Mouse (Mus musculus) kidney, adult 10 weeks (tissue): Measurements from ENCODE around the gene Olfr1323. TPM values are rescaled to one million over a fixed set of nuclear protein-coding genes. Genes with fewer than 3 reads are reported as not detected.

ENCODE experiments used
- polyA plus RNA-seq: library from polyadenylated mRNA; stranded (reverse); fragments of 350-450 nt; fragmentation: Illumina TruSeq; extraction: RNeasy Lipid Tissue Mini Kit (QIAGEN cat#74804); gene quantifications from one replicate; pipeline ENCODE4 v1.2.3, GENCODE M21; 2014; ENCODE audit warnings: low read depth, low replicate concordance

The Olfr1323 gene
- polyA plus RNA-seq: not detected

GRCm38 (mm10) chrX:50019259-50019658 lies at the start of gene Olfr1323:
TSS of gene Olfr1323 (minus strand) at chrX:50019359.

Other genes starting within 250 kb of the Olfr1323 start
- gene Igsf1, start 221.6 kb downstream of the Olfr1323 start, polyA plus RNA-seq: not detected
- not detected for gene Olfr1322, start 127.9 kb downstream of the Olfr1323 start, polyA plus RNA-seq